Mouse (Mus musculus) induced T-regulatory cell, adult 2 months (primary cell): ENCODE results near the gene Naif1.

Source experiments
- DNase-seq: peaks from one replicate; pipeline ENCODE4 v3.0.0-alpha.2; 2012; ENCODE audit warnings: low read depth

The Naif1 gene

DNA sequence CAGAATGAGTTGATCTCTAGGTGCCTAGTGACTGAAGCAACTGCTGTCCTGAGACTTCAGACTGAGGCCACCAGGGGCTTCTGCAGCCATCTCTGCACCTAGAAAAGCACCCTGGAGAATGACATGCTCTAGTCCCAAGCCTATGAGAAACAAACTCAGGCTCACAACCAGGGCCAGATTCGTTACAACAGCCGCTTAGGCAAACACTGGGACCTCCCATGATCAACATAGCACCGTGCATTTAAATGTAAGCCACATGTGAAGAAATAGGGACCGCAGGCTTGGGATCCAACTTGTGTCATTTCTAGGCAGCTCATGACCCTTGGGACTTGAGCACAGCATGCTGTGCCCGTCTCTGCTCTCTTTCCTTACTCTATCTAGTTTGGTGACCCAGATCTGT lies 22.5 kb upstream of the Naif1 start:
- no peak for DNase-seq

DNA sequence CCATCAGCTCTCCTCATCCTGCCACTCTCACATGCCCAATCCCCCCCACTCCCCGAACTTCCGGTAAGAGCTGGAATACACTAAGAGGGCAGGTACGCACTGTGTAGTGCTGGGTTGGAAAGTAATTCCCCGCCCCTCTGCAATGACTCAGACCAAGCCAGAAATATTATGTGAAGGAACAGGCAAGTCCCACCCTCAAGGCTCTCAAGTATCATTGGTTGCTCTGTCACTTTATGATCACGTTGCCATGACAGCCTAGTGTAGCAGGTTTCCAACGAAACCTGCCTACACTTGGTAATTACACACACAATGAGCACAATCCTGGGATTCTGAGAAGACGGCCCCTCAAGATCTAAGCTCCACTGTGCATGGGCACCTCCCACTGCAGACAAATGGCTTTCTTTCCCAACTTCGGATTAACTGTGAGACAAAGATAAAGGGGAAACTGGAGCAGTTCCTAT lies 22.0 kb upstream of the Naif1 start:
- DNase-seq: peak; percentile 52

- DNase-seq: no peak
Measured at GRCm38 (mm10) chr2:32429215-32429891, 20.9 kb upstream of the Naif1 start.

- no peak for DNase-seq
Measured at GRCm38 (mm10) chr2:32430701-32431676, 19.3 kb upstream of the Naif1 start.

- no peak for DNase-seq
Measured at GRCm38 (mm10) chr2:32436686-32437372, 13.4 kb upstream of the Naif1 start.

DNA sequence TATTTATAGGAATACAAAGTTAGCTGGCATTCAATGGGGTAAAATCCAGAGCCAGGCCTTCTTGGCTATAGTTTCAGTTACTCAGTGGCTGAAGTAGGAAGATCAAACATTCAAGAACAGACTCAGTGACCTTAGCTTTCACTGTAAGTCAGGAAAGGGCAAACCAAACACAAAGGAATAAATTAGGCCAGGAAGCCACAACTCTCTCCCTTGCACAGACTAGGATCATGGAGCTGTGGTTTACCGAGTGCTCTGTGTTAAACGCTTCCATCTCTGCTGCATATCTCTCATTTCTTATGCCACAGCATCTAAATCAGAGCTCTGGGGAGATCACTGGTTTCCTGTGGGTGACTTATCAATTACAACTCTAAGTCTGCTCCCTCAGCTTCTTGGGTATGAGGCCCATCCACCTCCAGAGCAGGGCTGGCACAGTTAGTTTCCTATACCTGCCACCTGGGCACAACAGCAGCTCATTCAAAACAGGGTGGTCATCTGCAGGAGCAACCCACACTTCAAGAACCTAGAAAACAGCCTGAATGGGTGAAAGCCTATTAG lies 12.6 kb upstream of the Naif1 start:
- DNase-seq: no peak

DNA sequence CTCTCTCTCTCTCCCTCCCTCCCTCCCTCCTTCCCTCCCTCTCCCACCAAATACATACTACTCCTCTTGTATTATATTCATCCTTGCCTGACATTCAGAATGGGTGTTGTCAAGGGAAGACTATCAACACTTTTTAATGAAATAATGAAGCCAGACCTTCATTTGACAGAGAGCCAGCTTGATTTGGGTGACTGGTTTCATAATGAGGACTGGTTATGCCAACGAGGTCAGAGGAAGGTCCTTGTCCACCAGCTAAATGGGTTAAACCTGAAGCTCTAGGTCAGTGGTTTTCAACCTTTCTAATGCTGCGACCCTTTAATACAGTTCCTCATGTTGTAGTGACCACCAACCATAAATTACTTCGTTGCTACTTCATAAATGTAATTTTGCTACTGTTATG lies 11.5 kb upstream of the Naif1 start:
- no peak for DNase-seq

- DNase-seq: no peak
Measured at GRCm38 (mm10) chr2:32439177-32439576, 11.1 kb upstream of the Naif1 start.

DNA sequence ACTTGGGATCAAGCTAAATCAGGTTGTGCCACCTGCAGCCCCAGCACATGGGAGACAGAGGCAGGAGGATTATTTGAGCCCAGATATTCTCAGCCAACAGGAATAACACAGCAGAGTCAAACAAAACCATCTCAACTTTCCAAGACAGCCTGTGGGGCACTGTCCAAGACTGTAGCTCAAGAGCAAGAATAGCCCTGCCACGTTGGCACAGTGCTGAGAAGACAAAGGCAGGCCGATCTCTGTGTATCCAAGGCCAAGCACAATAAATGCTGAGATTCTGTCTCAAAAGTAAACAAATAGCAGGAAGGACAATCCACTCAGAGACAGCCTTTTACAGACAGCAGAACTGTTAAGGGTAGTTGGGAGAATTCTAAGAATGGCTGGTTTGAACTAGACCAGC lies 10.1 kb upstream of the Naif1 start:
- DNase-seq: no peak

- DNase-seq: no peak
Measured at GRCm38 (mm10) chr2:32440632-32441031, 9.6 kb upstream of the Naif1 start.

- no peak for DNase-seq
Measured at GRCm38 (mm10) chr2:32441550-32441949, 8.7 kb upstream of the Naif1 start.

- DNase-seq: no peak
Measured at GRCm38 (mm10) chr2:32445535-32445934, 4.7 kb upstream of the Naif1 start.

- peak; percentile 85 for DNase-seq
Measured at GRCm38 (mm10) chr2:32447264-32447936, 2.9 kb upstream of the Naif1 start.

DNA sequence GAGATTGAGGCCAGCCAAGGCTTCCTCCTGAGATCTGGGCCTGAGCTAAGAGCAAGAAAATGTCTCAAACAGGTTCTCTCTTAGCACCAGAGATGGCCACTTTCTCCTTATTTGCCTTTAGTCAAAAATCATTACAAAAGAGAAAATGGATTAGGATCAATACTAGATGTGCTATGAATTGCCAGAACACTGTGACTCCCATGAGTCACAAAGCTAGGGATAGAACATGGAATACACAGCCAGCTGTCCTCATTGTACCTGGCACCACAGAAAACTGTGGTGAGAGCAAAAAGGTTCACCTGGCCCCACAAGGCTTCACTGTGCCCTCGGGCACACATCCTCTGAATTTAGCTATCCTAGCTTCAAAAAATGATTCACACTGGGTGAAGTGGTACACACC lies 1.8 kb upstream of the Naif1 start:
- DNase-seq: peak; percentile 32

GRCm38 (mm10) chr2:32450881-32451844 lies 906 bp downstream of the Naif1 start, which contains the start of gene Slc25a25:
Slc25a25 (minus strand) TSS chr2:32451445.
- DNase-seq: peak; percentile 98

DNA sequence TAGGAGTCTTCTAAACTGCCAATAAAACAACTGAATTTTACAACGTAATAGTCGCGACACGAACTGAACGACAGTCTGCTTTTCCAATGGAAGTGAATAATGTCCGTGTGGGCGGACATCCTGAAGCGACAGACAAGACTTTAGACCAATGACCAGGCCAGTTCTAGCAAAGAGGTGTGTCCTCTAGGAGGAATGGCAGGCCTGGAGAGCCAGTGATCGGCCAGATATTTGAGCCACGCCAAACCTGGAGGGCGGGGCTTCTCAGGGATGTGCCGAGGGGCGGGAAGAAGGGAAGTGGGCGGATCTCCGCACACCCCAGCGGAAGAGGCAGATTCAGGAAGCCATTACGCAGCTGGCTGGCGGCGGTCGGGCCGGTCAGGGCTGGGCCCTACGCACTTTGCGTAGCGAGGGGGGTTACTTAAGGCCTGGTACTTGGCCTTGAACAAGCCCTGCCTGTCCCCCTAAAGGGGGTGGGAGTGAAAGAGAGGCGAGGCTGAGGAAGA lies 1.7 kb downstream of the Naif1 start:
- peak; percentile 99 for DNase-seq

GRCm38 (mm10) chr2:32452441-32452971 lies 2.2 kb downstream of the Naif1 start:
- DNase-seq: no peak

DNA sequence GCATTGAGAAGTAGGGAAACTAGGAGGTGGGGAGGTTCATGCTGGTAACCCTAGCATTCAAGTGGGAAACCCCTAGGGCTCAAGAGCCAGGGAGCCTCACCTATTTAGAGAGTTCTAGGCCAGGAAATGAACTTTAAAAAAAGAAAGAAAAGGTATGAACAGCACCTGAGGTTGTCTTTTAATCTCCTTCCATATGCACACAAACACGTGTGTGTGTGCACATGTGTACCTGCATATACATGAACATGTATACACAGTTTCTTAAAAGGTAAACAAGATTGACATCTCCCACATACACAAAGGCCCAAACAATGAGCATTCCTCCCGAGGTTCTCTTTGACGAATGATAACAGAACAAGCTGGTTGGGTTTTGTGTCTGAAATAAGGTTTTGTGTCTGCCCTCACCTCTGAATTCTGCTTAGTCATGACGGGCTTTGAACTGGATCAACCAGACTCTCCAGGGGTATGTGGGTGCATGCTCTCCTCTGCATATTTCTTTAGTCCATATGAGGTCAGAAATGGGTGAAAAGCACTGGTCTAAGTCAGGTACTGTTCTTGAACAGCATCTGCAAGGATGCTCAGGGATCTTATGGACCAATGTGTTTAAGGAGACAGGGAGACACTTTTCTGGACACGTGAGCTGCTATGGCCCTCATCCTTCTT lies 3.5 kb downstream of the Naif1 start:
- no peak for DNase-seq

GRCm38 (mm10) chr2:32454633-32455032 lies 4.4 kb downstream of the Naif1 start:
- DNase-seq: no peak
